In the genomic region with DNA sequence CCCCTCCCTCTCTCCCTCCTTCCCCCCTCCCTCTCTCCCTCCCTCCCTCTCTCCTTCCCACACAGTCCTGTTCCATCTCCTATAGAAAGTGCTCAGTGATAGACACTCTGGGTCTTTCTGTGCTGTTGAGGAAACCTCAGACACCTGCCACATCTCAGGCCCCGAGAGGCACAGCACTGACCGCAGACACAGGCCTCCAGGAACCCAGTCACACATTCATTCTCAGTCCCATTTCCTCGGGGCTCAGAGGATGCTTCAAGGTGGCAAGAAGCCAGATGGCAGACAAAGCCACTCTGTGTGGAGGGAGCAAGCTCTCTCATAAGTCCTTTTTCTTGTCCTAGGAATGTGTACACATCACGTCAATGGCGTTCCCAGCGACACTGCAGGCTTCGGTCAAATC, we compare ENCODE assay signal across 14 mouse cellular contexts.
DNase-seq lines count a peak whose midpoint lies in the region; ATAC-seq and TF ChIP-seq lines count a peak whose summit lies in the region.
"Had no signal": no experiment of that assay in that cellular context is flagged by ENCODE, and none has a peak within 500 bp of the region (broad histone marks: within the 10 kb centered on the region; RNA-seq: fewer than 3 reads in every experiment).

No protein-coding gene starts in this region.

- 43% methylated on average over 7 of the region's 7 CpGs for WGBS in hindbrain, embryonic 13.5 days
- 57% methylated on average over 7 of the region's 7 CpGs for WGBS in midbrain, postnatal 0 days

- H3K36me3 ChIP-seq in hindbrain, embryonic 13.5 days = no peaks in the 10 kb centered on the region
- no peaks in the 10 kb centered on the region for H3K36me3 ChIP-seq in midbrain, postnatal 0 days (ENCODE audit: insufficient read depth, low read length)
- H3K36me3 ChIP-seq: limb, embryonic 12.5 days had no signal

- ATAC-seq in hindbrain, embryonic 13.5 days (ENCODE audit: low FRiP score) = peak; percentile 64
- peak; percentile 38; the same call in 1 of the 2 replicates for ATAC-seq in midbrain, postnatal 0 days (ENCODE audit: low FRiP score)

- no peak overlapping the region for H3K9ac ChIP-seq in hindbrain, embryonic 13.5 days
- no peak overlapping the region for H3K9ac ChIP-seq in midbrain, postnatal 0 days (replicated peaks; ENCODE audit: low read length, poor library complexity, severe bottlenecking)
- H3K9ac ChIP-seq: limb, embryonic 12.5 days had no signal

- no peaks in the 10 kb centered on the region for H3K27me3 ChIP-seq in hindbrain, embryonic 13.5 days
- H3K27me3 ChIP-seq in midbrain, postnatal 0 days (ENCODE audit: insufficient read depth, low read length) = no peaks in the 10 kb centered on the region; the same call in 1 of the 2 replicates
- H3K27me3 ChIP-seq: limb, embryonic 12.5 days had no signal

- no peak overlapping the region for H3K4me3 ChIP-seq in hindbrain, embryonic 13.5 days
- no peak overlapping the region for H3K4me3 ChIP-seq in midbrain, postnatal 0 days (ENCODE audit: low read depth, low read length)
- H3K4me3 ChIP-seq: limb, embryonic 12.5 days; myocyte had no signal

- peaks cover 14% of the 10 kb centered on the region; the same call in 1 of the 2 replicates for H3K4me1 ChIP-seq in hindbrain, embryonic 13.5 days (replicated peaks)
- H3K4me1 ChIP-seq in midbrain, postnatal 0 days (ENCODE audit: insufficient read depth, low read length) = peaks cover 2% of the 10 kb centered on the region; the same call in 1 of the 2 replicates
- H3K4me1 ChIP-seq: limb, embryonic 12.5 days had no signal

- no peak for TF ChIP-seq CTCF in midbrain, postnatal 0 days (IDR thresholded peaks at IDR 0.05)

- no peaks in the 10 kb centered on the region for H3K9me3 ChIP-seq in hindbrain, embryonic 13.5 days
- no peaks in the 10 kb centered on the region for H3K9me3 ChIP-seq in midbrain, postnatal 0 days (ENCODE audit: low read length)
- H3K9me3 ChIP-seq: limb, embryonic 12.5 days had no signal

- no peak overlapping the region for H3K4me2 ChIP-seq in hindbrain, embryonic 13.5 days
- H3K4me2 ChIP-seq in midbrain, postnatal 0 days (ENCODE audit: low read depth, low read length, poor library complexity, severe bottlenecking) = no peak overlapping the region
- H3K4me2 ChIP-seq: limb, embryonic 12.5 days had no signal

- DNase-seq in layer of hippocampus, adult 11-12 months (ENCODE audit: low spot score) = peak; percentile 10
- DNase-seq in layer of hippocampus, adult 9-10 months (ENCODE audit: low spot score) = no peak
- peak; percentile 65 to 70 for DNase-seq in right cerebral cortex, postnatal 10 days (ENCODE audit: low spot score in 2 of 2)
- no peak for DNase-seq in right cerebral cortex, adult 18-20 months
- peak; percentile 78 for DNase-seq in midbrain, postnatal 0 days (ENCODE audit: low spot score)
- no peak for DNase-seq in thymus, postnatal 4 days
- no peak for DNase-seq in gastrocnemius, postnatal 10 days
- DNase-seq: heart, adult 18-20 months; kidney, postnatal 10 days; lung, adult 2 months; thymus, adult 18-20 months had no signal

- peak overlapping the region; percentile 67 for H3K27ac ChIP-seq in hindbrain, embryonic 13.5 days
- H3K27ac ChIP-seq in midbrain, postnatal 0 days (ENCODE audit: low read depth, low read length) = no peak overlapping the region

Comparison
In these comparisons a context has a peak if more than half of its experiments do, and no peak if none do; other contexts are left out.
1. DNase-seq: peak in layer of hippocampus, adult 11-12 months (single experiment), right cerebral cortex, postnatal 10 days (2 of 2) and midbrain, postnatal 0 days (single experiment); none in layer of hippocampus, adult 9-10 months (single experiment), right cerebral cortex, adult 18-20 months (single experiment), thymus, postnatal 4 days (single experiment) and gastrocnemius, postnatal 10 days (single experiment).